Mouse (Mus musculus) lung, adult 2 months (tissue): Measurements from ENCODE around the gene Sh3bp5l.

ENCODE experiments used
- CTCF ChIP-seq: fragments of 200-500 bp; IDR thresholded peaks from 2 replicates; pipeline ENCODE4 v1.5.1; 2011; ENCODE audit warnings: mild to moderate bottlenecking, low read length, control low read depth; ENCODE audit not compliant: insufficient read depth
- POLR2A ChIP-seq: fragments of 200-500 bp; IDR thresholded peaks from 2 replicates; pipeline ENCODE4 v1.6.1; 2011; ENCODE audit warnings: low read depth, mild to moderate bottlenecking, control low read depth, low read length, borderline replicate concordance; ENCODE audit errors: extremely low read depth

- TF ChIP-seq POLR2A (no peak), CTCF (no peak)
Measured at GRCm38 (mm10) chr11:58346745-58347144, 16.2 kb downstream of the Sh3bp5l start.
